Mouse (Mus musculus): ENCODE results near the gene Ppig.

DNA sequence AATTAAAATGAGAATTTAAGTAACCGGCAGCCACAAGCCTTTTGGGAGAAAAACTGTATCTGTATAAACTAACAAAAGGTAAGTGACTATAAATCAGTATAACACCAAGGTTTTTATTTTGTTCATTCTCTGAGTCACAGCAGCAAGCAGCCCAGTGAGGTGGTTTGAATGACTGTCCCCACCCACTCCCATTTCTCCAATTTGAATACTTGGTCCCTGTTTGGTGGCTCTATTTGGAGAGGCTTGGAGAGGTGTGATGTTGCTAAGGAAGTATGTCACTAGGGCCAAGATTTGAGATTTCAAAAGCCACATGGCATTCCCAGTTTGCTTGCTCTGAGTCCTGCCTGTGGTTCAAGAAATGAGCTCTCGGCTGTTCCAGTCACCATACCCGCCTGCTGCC lies 32.1 kb upstream of the Ppig start:
- TF ChIP-seq CTCF (IDR thresholded peaks at IDR 0.05; ENCODE audit: extremely low read depth, insufficient read length, insufficient replicate concordance, low read depth, low read length) (no peak), POLR2A (IDR thresholded peaks at IDR 0.05; ENCODE audit: low read depth, low read length) (no peak)

Data from small intestine, adult 2 months (tissue).